Mouse (Mus musculus) ES-E14 (cell line): ENCODE data around the gene Rassf7. TPM values are rescaled to one million over a fixed set of nuclear protein-coding genes. Genes with fewer than 3 reads are reported as not detected.
A peak's percentile ranks its signal among the peaks of the same experiment; 100 is the strongest.

ENCODE experiments used
- DNase-seq: peaks from one replicate; pipeline ENCODE4 v3.0.0-alpha.2; 2013; ENCODE audit warnings: low read depth, low spot score
- H3K27ac ChIP-seq: 2 replicates; pipeline ENCODE4 v1.5.1; 2012; ENCODE audit warnings: low read depth, mild to moderate bottlenecking, low read length, moderate library complexity, mixed read lengths; ENCODE audit not compliant: poor library complexity, insufficient read depth, severe bottlenecking
- H3K36me3 ChIP-seq: 2 replicates; pipeline ENCODE4 v1.6.1; 2012; ENCODE audit warnings: mild to moderate bottlenecking, low read length, moderate library complexity, mixed read lengths; ENCODE audit not compliant: control insufficient read depth, poor library complexity, insufficient read depth, severe bottlenecking
- H3K4me1 ChIP-seq, 2 experiments: fragments of 150-350 bp in 1 of 2; sonication (generic) in 1 of 2; 2 replicates each; pipeline ENCODE4 v1.6.1; 2012; ENCODE audit warnings: low read length in 2 of 2, mild to moderate bottlenecking in 1 of 2, mixed read lengths in 1 of 2; ENCODE audit not compliant: control insufficient read depth in 2 of 2, insufficient read depth in 2 of 2, poor library complexity in 1 of 2
- H3K4me3 ChIP-seq, 2 experiments: fragments of 150-350 bp in 1 of 2; sonication (generic) in 1 of 2; 2 replicates each; pipeline ENCODE4 v1.5.1; 2012; ENCODE audit warnings: low read length in 2 of 2, low read depth in 1 of 2, mild to moderate bottlenecking in 1 of 2, mixed read lengths in 1 of 2; ENCODE audit not compliant: insufficient read depth in 1 of 2, poor library complexity in 1 of 2, severe bottlenecking in 1 of 2
- H3K9ac ChIP-seq: 2 replicates; pipeline ENCODE4 v1.6.1; 2012; ENCODE audit warnings: low read depth, mild to moderate bottlenecking, low read length, mixed read lengths; ENCODE audit not compliant: poor library complexity, insufficient read depth, severe bottlenecking
- H3K9me3 ChIP-seq: fragments of 150-350 bp; sonication (generic); 2 replicates; pipeline ENCODE4 v1.6.1; 2012; ENCODE audit warnings: low read depth, mild to moderate bottlenecking, low read length; ENCODE audit not compliant: control insufficient read depth, insufficient read depth
- CHD2 ChIP-seq: IDR thresholded peaks from 2 replicates; pipeline ENCODE4 v1.6.1; 2014; ENCODE audit warnings: mild to moderate bottlenecking, low read depth, low read length, inconsistent platforms
- HCFC1 ChIP-seq: IDR thresholded peaks from 2 replicates; pipeline ENCODE4 v1.6.1; 2012; ENCODE audit warnings: low read length, inconsistent platforms, borderline replicate concordance; ENCODE audit not compliant: insufficient read depth
- MAFK ChIP-seq: IDR thresholded peaks from 2 replicates; pipeline ENCODE4 v1.6.1; 2014; ENCODE audit warnings: mild to moderate bottlenecking, low read depth, low read length, inconsistent platforms; ENCODE audit not compliant: insufficient read depth
- ZC3H11A ChIP-seq: IDR thresholded peaks from 2 replicates; pipeline ENCODE4 v1.6.1; 2012; ENCODE audit warnings: low read depth, mild to moderate bottlenecking, inconsistent platforms, low read length, borderline replicate concordance
- ZNF384 ChIP-seq: IDR thresholded peaks from 2 replicates; pipeline ENCODE4 v1.6.1; 2012; ENCODE audit warnings: low read depth, low read length, inconsistent platforms
- in situ Hi-C, 2 experiments: fragments of 600-800 bp; cut with MboI; formaldehyde crosslinking; loops; one replicate each; pipeline ENCODE4 v1.15.1; 2025; ENCODE audit warnings: low sequenced_read_pairs in 2 of 2, inconsistent platforms in 1 of 2; ENCODE audit not compliant: unreplicated experiment in 2 of 2
- total RNA-seq: library from RNA; depleted of rRNA; stranded (reverse); fragments of 300-350 nt; gene quantifications from 2 replicates; pipeline ENCODE4 v1.2.3, GENCODE M21; 2012

Rassf7 gene
- total RNA-seq, 1 experiment, result 32.2 TPM

DNA sequence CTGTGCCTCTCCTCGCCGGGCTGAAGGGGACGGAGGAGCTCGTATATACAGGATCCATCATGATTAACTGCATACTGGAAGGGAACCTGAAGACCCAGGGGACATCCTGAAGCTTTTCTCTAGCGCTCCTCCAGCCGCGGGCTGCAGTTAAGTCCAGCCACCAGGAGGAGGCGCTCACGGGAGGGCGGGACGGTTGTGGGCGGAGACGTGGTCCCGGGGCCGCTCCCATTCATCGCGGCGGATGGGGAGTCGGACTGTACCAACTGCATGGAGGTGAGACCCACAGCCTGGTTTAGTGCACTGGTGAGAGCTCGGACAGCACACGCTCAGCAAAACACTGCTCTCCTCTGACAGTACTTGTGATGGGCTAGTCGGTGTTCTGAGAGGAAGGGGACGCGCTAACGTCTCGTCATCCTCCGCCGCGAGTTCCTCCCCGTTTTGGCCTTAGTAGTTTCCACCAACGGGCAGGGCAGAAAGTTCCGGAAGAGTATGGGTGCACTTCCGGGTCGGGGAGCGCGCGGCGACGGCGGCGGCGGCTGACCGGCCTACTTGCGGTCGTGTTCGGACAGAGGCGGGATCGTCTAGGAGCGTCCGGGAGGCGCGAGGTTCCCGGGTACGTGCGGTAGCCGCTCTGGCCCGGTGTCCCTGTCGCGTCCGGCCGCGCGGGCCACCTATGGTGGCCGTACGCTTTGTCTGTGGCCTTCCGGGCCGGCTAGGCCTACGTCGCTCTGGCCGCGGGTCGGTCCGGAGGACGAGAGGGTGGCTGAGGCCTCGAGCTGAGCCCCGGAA, 12.8 kb downstream of the Rassf7 start, which contains the start of gene Phrf1:
TSS of gene Phrf1 (plus strand) at position 506 of the 789 bp plus-strand sequence.
- H3K27ac ChIP-seq, result peak within 1 kb of the TSS; percentile 97
- in situ Hi-C loops, result no loop called here
- no peaks in the 10 kb centered on the region for H3K9me3 ChIP-seq
- peak within 1 kb of the TSS; percentile 98 for H3K9ac ChIP-seq
- peak; percentile 86 for DNase-seq
- H3K4me1 ChIP-seq, result peaks cover 0 to 6% of the 10 kb centered on the region in 2 experiments; a peak in 2 of 4 replicates
- peak within 1 kb of the TSS; percentile 69 to 95 for H3K4me3 ChIP-seq
- TF ChIP-seq MAFK, result 0 out of 2 replicates have a peak, but pooled peaks have one; percentile 4
- no peak for TF ChIP-seq CHD2
- TF ChIP-seq HCFC1, result peak; percentile 74
- no peak for TF ChIP-seq ZNF384
- TF ChIP-seq ZC3H11A, result 0 out of 2 replicates have a peak, but pooled peaks have one; percentile 19
- H3K36me3 ChIP-seq, result peaks cover 25% of the 10 kb centered on the region

DNA sequence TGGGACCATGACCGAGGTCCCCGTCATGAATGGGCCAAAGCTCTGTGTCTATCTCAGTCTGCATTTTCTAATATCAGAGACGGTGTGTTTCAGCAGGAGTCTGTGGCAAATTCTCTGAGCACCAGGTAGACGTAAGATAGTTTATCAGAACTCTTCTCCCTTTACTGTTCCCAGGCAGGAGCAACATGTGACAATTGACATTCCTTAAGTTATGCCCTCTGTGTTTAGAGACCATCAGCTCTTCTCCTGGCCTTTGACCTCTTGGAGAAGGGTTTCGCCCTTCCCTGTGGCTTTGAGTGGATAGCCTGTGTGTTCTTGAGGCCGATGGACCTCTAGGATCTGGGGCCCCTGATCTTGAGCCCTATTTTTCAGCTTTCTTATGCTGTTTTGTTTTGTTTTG, 14.0 kb downstream of the Rassf7 start:
- H3K27ac ChIP-seq, result no peak overlapping the region

GRCm38 (mm10) chr7:141230570-141230969, 14.9 kb downstream of the Rassf7 start:
- no peak overlapping the region for H3K4me3 ChIP-seq
- H3K4me1 ChIP-seq, result peaks cover 0 to 6% of the 10 kb centered on the region in 2 experiments; a peak in 2 of 4 replicates
- in situ Hi-C loops, result no loop called here
- no peak overlapping the region for H3K9ac ChIP-seq
- H3K36me3 ChIP-seq, result peaks cover 36% of the 10 kb centered on the region
- TF ChIP-seq HCFC1 (no peak), ZC3H11A (no peak), MAFK (no peak), CHD2 (no peak), ZNF384 (no peak)
- H3K9me3 ChIP-seq, result no peaks in the 10 kb centered on the region
- H3K27ac ChIP-seq, result no peak overlapping the region
- DNase-seq, result no peak

More for the DNA sequence above, 14.0 kb downstream of the Rassf7 start:
- no peak for DNase-seq
- H3K4me1 ChIP-seq, result peaks cover 0 to 6% of the 10 kb centered on the region in 2 experiments; a peak in 2 of 4 replicates
- peak overlapping the region; percentile 98 for H3K9ac ChIP-seq
- H3K4me3 ChIP-seq, result peak overlapping the region; percentile 69 to 95
- TF ChIP-seq ZNF384, result no peak
- no peak for TF ChIP-seq MAFK
- TF ChIP-seq HCFC1, result no peak
- no peak for TF ChIP-seq ZC3H11A
- no peak for TF ChIP-seq CHD2
- in situ Hi-C loops, result no loop called here
- no peaks in the 10 kb centered on the region for H3K9me3 ChIP-seq
- peaks cover 30% of the 10 kb centered on the region for H3K36me3 ChIP-seq

DNA sequence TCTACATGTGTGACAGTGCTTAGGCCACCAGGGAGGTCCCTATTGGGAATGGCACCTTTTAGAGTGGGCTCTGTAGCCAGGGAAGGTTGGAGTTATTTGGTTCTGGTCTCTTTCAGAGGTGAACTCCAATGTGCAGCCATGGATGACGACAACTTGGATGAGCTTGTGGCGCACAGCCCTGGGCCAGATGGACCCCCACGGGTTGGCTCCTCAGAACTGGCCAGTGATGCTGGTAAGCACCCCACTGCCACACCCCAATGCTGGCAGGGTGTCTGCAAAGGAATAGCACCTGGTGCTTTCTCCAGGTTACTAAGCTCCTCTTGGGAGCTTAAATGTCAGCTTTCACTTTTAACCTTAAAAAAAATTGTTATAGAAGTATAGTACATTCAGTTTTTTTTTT, 15.5 kb downstream of the Rassf7 start:
- Histone ChIP-seq H3K9ac (no peak overlapping the region; the same call in 1 of the 2 replicates), H3K4me1 (peaks cover 0 to 6% of the 10 kb centered on the region in 2 experiments; a peak in 2 of 4 replicates), H3K36me3 (peaks cover 39% of the 10 kb centered on the region), H3K9me3 (no peaks in the 10 kb centered on the region), H3K4me3 (no peak overlapping the region), H3K27ac (no peak overlapping the region)
- in situ Hi-C loops, result no loop called here
- DNase-seq, result no peak
- TF ChIP-seq CHD2 (no peak), MAFK (no peak), ZC3H11A (no peak), HCFC1 (no peak), ZNF384 (no peak)
